Mouse (Mus musculus): ENCODE results near the gene Man2a2. TPM values are rescaled to one million over a fixed set of nuclear protein-coding genes. Genes with fewer than 3 reads are reported as not detected.

Man2a2 gene
- polyA plus RNA-seq, 1 experiment = 40.4 TPM

- no peak overlapping the region for H3K27ac ChIP-seq (ENCODE audit: insufficient read depth, low read depth, low read length)
- no peaks in the 10 kb centered on the region for H3K4me1 ChIP-seq (ENCODE audit: control insufficient read depth, insufficient read depth, low read length)
- H3K27me3 ChIP-seq (replicated peaks; ENCODE audit: control insufficient read depth, insufficient read depth, low read length) = no peaks in the 10 kb centered on the region
- H3K4me3 ChIP-seq (ENCODE audit: insufficient read depth, low read depth, low read length) = no peak overlapping the region
- no peak for TF ChIP-seq CTCF (conservative IDR thresholded peaks at IDR 0.05; ENCODE audit: insufficient read depth, insufficient read length, low read depth, low read length)
- TF ChIP-seq POLR2A (IDR thresholded peaks at IDR 0.05; ENCODE audit: low read depth, low read length) = no peak
- 79% methylated on average over 7 of the region's 7 CpGs for WGBS
- no peaks in the 10 kb centered on the region for H3K36me3 ChIP-seq (ENCODE audit: control insufficient read depth, insufficient read depth, low read length)
- no peak for DNase-seq
These were observed 60.4 kb downstream of the Man2a2 start for GRCm38 (mm10) chr7:80310771-80311170.

GRCm38 (mm10) chr7:80307766-80308165 lies 63.4 kb downstream of the Man2a2 start:
- H3K36me3 ChIP-seq (ENCODE audit: control insufficient read depth, insufficient read depth, low read length) = no peaks in the 10 kb centered on the region
- H3K27me3 ChIP-seq (replicated peaks; ENCODE audit: control insufficient read depth, insufficient read depth, low read length) = no peaks in the 10 kb centered on the region
- H3K27ac ChIP-seq (ENCODE audit: insufficient read depth, low read depth, low read length) = no peak overlapping the region
- H3K4me3 ChIP-seq (ENCODE audit: insufficient read depth, low read depth, low read length) = no peak overlapping the region
- no peaks in the 10 kb centered on the region for H3K4me1 ChIP-seq (ENCODE audit: control insufficient read depth, insufficient read depth, low read length)
- 67% methylated on average over 3 of the region's 3 CpGs for WGBS
- DNase-seq = no peak
- no peak for TF ChIP-seq CTCF (conservative IDR thresholded peaks at IDR 0.05; ENCODE audit: insufficient read depth, insufficient read length, low read depth, low read length)
- TF ChIP-seq POLR2A (IDR thresholded peaks at IDR 0.05; ENCODE audit: low read depth, low read length) = no peak

GRCm38 (mm10) chr7:80301522-80301921 lies 69.7 kb downstream of the Man2a2 start:
- Histone ChIP-seq H3K27me3 (replicated peaks; ENCODE audit: control insufficient read depth, insufficient read depth, low read length) (no peaks in the 10 kb centered on the region), H3K27ac (ENCODE audit: insufficient read depth, low read depth, low read length) (no peak overlapping the region), H3K4me3 (ENCODE audit: insufficient read depth, low read depth, low read length) (no peak overlapping the region), H3K4me1 (ENCODE audit: control insufficient read depth, insufficient read depth, low read length) (no peaks in the 10 kb centered on the region), H3K36me3 (ENCODE audit: control insufficient read depth, insufficient read depth, low read length) (no peaks in the 10 kb centered on the region)
- no peak for DNase-seq
- 80% methylated on average over 2 of the region's 2 CpGs for WGBS
- no peak for TF ChIP-seq CTCF (conservative IDR thresholded peaks at IDR 0.05; ENCODE audit: insufficient read depth, insufficient read length, low read depth, low read length)
- TF ChIP-seq POLR2A (IDR thresholded peaks at IDR 0.05; ENCODE audit: low read depth, low read length) = no peak

GRCm38 (mm10) chr7:80299568-80299967 lies 71.6 kb downstream of the Man2a2 start:
- WGBS = 80% methylated on average over 3 of the region's 3 CpGs
- TF ChIP-seq POLR2A (IDR thresholded peaks at IDR 0.05; ENCODE audit: low read depth, low read length) (no peak), CTCF (conservative IDR thresholded peaks at IDR 0.05; ENCODE audit: insufficient read depth, insufficient read length, low read depth, low read length) (no peak)
- Histone ChIP-seq H3K4me1 (ENCODE audit: control insufficient read depth, insufficient read depth, low read length) (no peaks in the 10 kb centered on the region), H3K27ac (ENCODE audit: insufficient read depth, low read depth, low read length) (no peak overlapping the region), H3K36me3 (ENCODE audit: control insufficient read depth, insufficient read depth, low read length) (no peaks in the 10 kb centered on the region), H3K27me3 (replicated peaks; ENCODE audit: control insufficient read depth, insufficient read depth, low read length) (no peaks in the 10 kb centered on the region), H3K4me3 (ENCODE audit: insufficient read depth, low read depth, low read length) (no peak overlapping the region)
- DNase-seq = no peak

Other genes with a start within 250 kb of the Man2a2 start
- 24.4 and 26.3 TPM in 2 replicates for gene Sema4b, start 184.5 kb downstream of the Man2a2 start, polyA plus RNA-seq (2012; rRNA removed)
- gene Cib1, start 138.6 kb downstream of the Man2a2 start, polyA plus RNA-seq (2012; rRNA removed) = 333 and 344 TPM in 2 replicates
- 2.4 and 2.6 TPM in 2 replicates for gene Gdpgp1, start 138.5 kb downstream of the Man2a2 start, polyA plus RNA-seq (2012; rRNA removed)
- gene Ttll13, start 125.0 kb downstream of the Man2a2 start, polyA plus RNA-seq (2012; rRNA removed) = 1.4 and 1.7 TPM in 2 replicates
- gene Ngrn, start 110.2 kb downstream of the Man2a2 start, polyA plus RNA-seq (2012; rRNA removed) = 21.6 TPM in 2 replicates
- gene Vps33b, start 101.7 kb downstream of the Man2a2 start, polyA plus RNA-seq (2012; rRNA removed) = 8.8 and 10.1 TPM in 2 replicates
- gene Prc1, start 76.9 kb downstream of the Man2a2 start, polyA plus RNA-seq (2012; rRNA removed) = 1.6 and 1.7 TPM in 2 replicates
- gene Rccd1, start 46.9 kb downstream of the Man2a2 start, polyA plus RNA-seq (2012; rRNA removed) = 3.7 and 5.3 TPM in 2 replicates
- 53.3 and 81.0 TPM in 2 replicates for gene Unc45a, start 30.4 kb downstream of the Man2a2 start, polyA plus RNA-seq (2012; rRNA removed)
- 66.3 and 86.4 TPM in 2 replicates for gene Hddc3, start 28.3 kb downstream of the Man2a2 start, polyA plus RNA-seq (2012; rRNA removed)
- 10.0 and 10.8 TPM in 2 replicates for gene Fes, start 16.6 kb upstream of the Man2a2 start, polyA plus RNA-seq (2012; rRNA removed)
- 145 and 172 TPM in 2 replicates for gene Furin, start 34.1 kb upstream of the Man2a2 start, polyA plus RNA-seq (2012; rRNA removed)
- gene Blm, start 163.7 kb upstream of the Man2a2 start, polyA plus RNA-seq (2012; rRNA removed) = 0.53 and 0.58 TPM in 2 replicates